Mouse (Mus musculus): Measurements from ENCODE around the gene Pcyt1a. TPM values are rescaled to one million over a fixed set of nuclear protein-coding genes. Genes with fewer than 3 reads are reported as not detected.

Pcyt1a gene
- polyA plus RNA-seq, 1 experiment, result 14.2 TPM

GRCm38 (mm10) chr16:32400267-32400666 lies 30.5 kb upstream of the Pcyt1a start, which contains the start of gene Tm4sf19:
Tm4sf19 (plus strand) TSS chr16:32400506.
- Histone ChIP-seq H3K4me1 (peaks cover 57% of the 10 kb centered on the region), H3K4me3 (replicated peaks) (peak within 1 kb of the TSS; percentile 74), H3K9me3 (no peaks in the 10 kb centered on the region), H3K27me3 (replicated peaks) (no peaks in the 10 kb centered on the region), H3K36me3 (replicated peaks; ENCODE audit: low read length) (peaks cover 7% of the 10 kb centered on the region)
- no peak for TF ChIP-seq GATA1 (IDR thresholded peaks at IDR 0.05; ENCODE audit: borderline replicate concordance, low read length)

GRCm38 (mm10) chr16:32401335-32401965 lies 29.3 kb upstream of the Pcyt1a start:
- H3K36me3 ChIP-seq (replicated peaks; ENCODE audit: low read length), result peaks cover 15% of the 10 kb centered on the region
- H3K4me1 ChIP-seq, result peaks cover 48% of the 10 kb centered on the region
- H3K9me3 ChIP-seq, result peaks cover 3% of the 10 kb centered on the region; the same call in 1 of the 2 replicates
- H3K27me3 ChIP-seq (replicated peaks), result peaks cover 2% of the 10 kb centered on the region
- no peak overlapping the region for H3K4me3 ChIP-seq (replicated peaks)
- TF ChIP-seq GATA1 (IDR thresholded peaks at IDR 0.05; ENCODE audit: borderline replicate concordance, low read length) (no peak), FLI1 (IDR thresholded peaks at IDR 0.05; ENCODE audit: low read length) (no peak)

GRCm38 (mm10) chr16:32402818-32403217 lies 27.9 kb upstream of the Pcyt1a start:
- H3K4me1 ChIP-seq, result peaks cover 47% of the 10 kb centered on the region

GRCm38 (mm10) chr16:32405716-32406115 lies 25.0 kb upstream of the Pcyt1a start:
- Histone ChIP-seq H3K9me3 (peaks cover 3% of the 10 kb centered on the region; the same call in 1 of the 2 replicates), H3K27me3 (replicated peaks) (peaks cover 6% of the 10 kb centered on the region), H3K4me3 (replicated peaks) (no peak overlapping the region), H3K36me3 (replicated peaks; ENCODE audit: low read length) (peaks cover 15% of the 10 kb centered on the region), H3K4me1 (peaks cover 42% of the 10 kb centered on the region)
- TF ChIP-seq GATA1 (IDR thresholded peaks at IDR 0.05; ENCODE audit: borderline replicate concordance, low read length) (no peak), FLI1 (IDR thresholded peaks at IDR 0.05; ENCODE audit: low read length) (no peak)

More at GRCm38 (mm10) chr16:32402818-32403217, 27.9 kb upstream of the Pcyt1a start:
- peaks cover 15% of the 10 kb centered on the region for H3K36me3 ChIP-seq (replicated peaks; ENCODE audit: low read length)
- no peak overlapping the region for H3K4me3 ChIP-seq (replicated peaks)
- TF ChIP-seq FLI1 (IDR thresholded peaks at IDR 0.05; ENCODE audit: low read length), result no peak
- no peak for TF ChIP-seq GATA1 (IDR thresholded peaks at IDR 0.05; ENCODE audit: borderline replicate concordance, low read length)
- H3K9me3 ChIP-seq, result peaks cover 3% of the 10 kb centered on the region; the same call in 1 of the 2 replicates
- H3K27me3 ChIP-seq (replicated peaks), result peaks cover 6% of the 10 kb centered on the region

- H3K27me3 ChIP-seq (replicated peaks), result peaks cover 6% of the 10 kb centered on the region
- no peak overlapping the region for H3K4me3 ChIP-seq (replicated peaks)
- peaks cover 3% of the 10 kb centered on the region; the same call in 1 of the 2 replicates for H3K9me3 ChIP-seq
- H3K36me3 ChIP-seq (replicated peaks; ENCODE audit: low read length), result peaks cover 7% of the 10 kb centered on the region
- no peak for TF ChIP-seq GATA1 (IDR thresholded peaks at IDR 0.05; ENCODE audit: borderline replicate concordance, low read length)
- no peak for TF ChIP-seq FLI1 (IDR thresholded peaks at IDR 0.05; ENCODE audit: low read length)
- H3K4me1 ChIP-seq, result peaks cover 32% of the 10 kb centered on the region
These were observed 24.1 kb upstream of the Pcyt1a start for GRCm38 (mm10) chr16:32406671-32407070.

- peaks cover 7% of the 10 kb centered on the region for H3K36me3 ChIP-seq (replicated peaks; ENCODE audit: low read length)
- H3K9me3 ChIP-seq, result peaks cover 3% of the 10 kb centered on the region; the same call in 1 of the 2 replicates
- TF ChIP-seq FLI1 (IDR thresholded peaks at IDR 0.05; ENCODE audit: low read length) (no peak), GATA1 (IDR thresholded peaks at IDR 0.05; ENCODE audit: borderline replicate concordance, low read length) (no peak)
These were observed 23.0 kb upstream of the Pcyt1a start for GRCm38 (mm10) chr16:32407730-32408129.

GRCm38 (mm10) chr16:32417457-32417856 lies 13.3 kb upstream of the Pcyt1a start:
- no peak for TF ChIP-seq FLI1 (IDR thresholded peaks at IDR 0.05; ENCODE audit: low read length)
- TF ChIP-seq GATA1 (IDR thresholded peaks at IDR 0.05; ENCODE audit: borderline replicate concordance, low read length), result no peak
- Histone ChIP-seq H3K9me3 (peaks cover 26% of the 10 kb centered on the region), H3K4me3 (replicated peaks) (no peak overlapping the region), H3K4me1 (peaks cover 47% of the 10 kb centered on the region), H3K36me3 (replicated peaks; ENCODE audit: low read length) (peaks cover 31% of the 10 kb centered on the region), H3K27me3 (replicated peaks) (no peaks in the 10 kb centered on the region)

More at GRCm38 (mm10) chr16:32407730-32408129, 23.0 kb upstream of the Pcyt1a start:
- Histone ChIP-seq H3K27me3 (replicated peaks) (peaks cover 6% of the 10 kb centered on the region), H3K4me1 (peaks cover 21% of the 10 kb centered on the region), H3K4me3 (replicated peaks) (no peak overlapping the region)

GRCm38 (mm10) chr16:32419517-32420483 lies 10.9 kb upstream of the Pcyt1a start, which contains the start of gene Tctex1d2:
Tctex1d2 (plus strand) TSS chr16:32419702.
- H3K27me3 ChIP-seq (replicated peaks), result no peaks in the 10 kb centered on the region
- H3K4me1 ChIP-seq, result peaks cover 42% of the 10 kb centered on the region
- H3K36me3 ChIP-seq (replicated peaks; ENCODE audit: low read length), result peaks cover 20% of the 10 kb centered on the region
- peaks cover 12% of the 10 kb centered on the region for H3K9me3 ChIP-seq
- TF ChIP-seq FLI1 (IDR thresholded peaks at IDR 0.05; ENCODE audit: low read length) (no peak), GATA1 (IDR thresholded peaks at IDR 0.05; ENCODE audit: borderline replicate concordance, low read length) (peak; percentile 50; the same call in 1 of the 3 replicates)
- H3K4me3 ChIP-seq (replicated peaks), result peak within 1 kb of the TSS; percentile 93

GRCm38 (mm10) chr16:32427506-32427905 lies 3.2 kb upstream of the Pcyt1a start:
- H3K4me1 ChIP-seq, result peaks cover 38% of the 10 kb centered on the region
- H3K36me3 ChIP-seq (replicated peaks; ENCODE audit: low read length), result peaks cover 24% of the 10 kb centered on the region
- no peaks in the 10 kb centered on the region for H3K9me3 ChIP-seq
- H3K4me3 ChIP-seq (replicated peaks), result no peak overlapping the region
- TF ChIP-seq GATA1 (IDR thresholded peaks at IDR 0.05; ENCODE audit: borderline replicate concordance, low read length), result no peak
- no peak for TF ChIP-seq FLI1 (IDR thresholded peaks at IDR 0.05; ENCODE audit: low read length)
- no peaks in the 10 kb centered on the region for H3K27me3 ChIP-seq (replicated peaks)
